Mouse (Mus musculus) olfactory bulb, adult 2 months (tissue): ENCODE results near the gene Cdr2l. TPM values are rescaled to one million over a fixed set of nuclear protein-coding genes. Genes with fewer than 3 reads are reported as not detected.

Experiments
- H3K27ac ChIP-seq: fragments of 200-500 bp; 2 replicates; pipeline ENCODE4 v1.5.1; 2012; ENCODE audit warnings: low read depth, low read length; ENCODE audit not compliant: insufficient read depth
- H3K4me1 ChIP-seq: fragments of 200-500 bp; 2 replicates; pipeline ENCODE4 v1.6.1; 2012; ENCODE audit warnings: low read length; ENCODE audit not compliant: control insufficient read depth, insufficient read depth
- H3K4me3 ChIP-seq: fragments of 200-500 bp; 2 replicates; pipeline ENCODE4 v1.5.1; 2012; ENCODE audit warnings: mild to moderate bottlenecking, low read depth, low read length, moderate library complexity; ENCODE audit not compliant: insufficient read depth
- CTCF ChIP-seq: fragments of 200-500 bp; IDR thresholded peaks from 2 replicates; pipeline ENCODE4 v1.5.1; 2012; ENCODE audit warnings: low read depth, mild to moderate bottlenecking, low read length, moderate library complexity; ENCODE audit not compliant: insufficient read depth
- POLR2A ChIP-seq: fragments of 200-500 bp; IDR thresholded peaks from 2 replicates; pipeline ENCODE4 v1.6.1; 2012; ENCODE audit warnings: mild to moderate bottlenecking, low read depth, low read length, moderate library complexity; ENCODE audit not compliant: insufficient read depth
- WGBS: fragments of 180-500 bp; shearing (Covaris S2); methylation state at CpG from one replicate; pipeline ENCODE4 v1.1.7; 2018; 5-methylcytosine and 5-hydroxymethylcytosine counted together
- polyA plus RNA-seq: library from polyadenylated mRNA; stranded (reverse); fragments of >200 nt; gene quantifications from 2 replicates; pipeline ENCODE4 v1.2.4, GENCODE M21; 2012; ENCODE audit warnings: low replicate concordance; ENCODE audit not compliant: missing spikeins, insufficient read depth, insufficient read length

Cdr2l gene
- polyA plus RNA-seq, 1 experiment, result not detected

- Histone ChIP-seq H3K4me3 (no peak overlapping the region), H3K4me1 (peaks cover 1% of the 10 kb centered on the region), H3K27ac (no peak overlapping the region)
- WGBS, result 63% methylated on average over 15 of the region's 15 CpGs
- no peak for TF ChIP-seq CTCF
- TF ChIP-seq POLR2A, result no peak
Observed at GRCm38 (mm10) chr11:115441417-115441816, 59.7 kb downstream of the Cdr2l start.

Other genes starting within 250 kb of the Cdr2l start
- gene Cd300lf, start 247.9 kb upstream of the Cdr2l start, polyA plus RNA-seq, result not detected in 2 replicates
- 241 TPM in 1 of 2 replicates, not detected in the other for gene Slc9a3r1, start 218.6 kb upstream of the Cdr2l start, polyA plus RNA-seq
- not detected in 2 replicates for gene Tmem104, start 194.4 kb upstream of the Cdr2l start, polyA plus RNA-seq
- not detected in 2 replicates for gene Nat9, start 194.1 kb upstream of the Cdr2l start, polyA plus RNA-seq
- gene Grin2c, start 114.7 kb upstream of the Cdr2l start, polyA plus RNA-seq, result not detected in 2 replicates
- not detected in 2 replicates for gene Fdxr, start 104.9 kb upstream of the Cdr2l start, polyA plus RNA-seq
- gene Fads6, start 84.3 kb upstream of the Cdr2l start, polyA plus RNA-seq, result not detected in 2 replicates
- gene Otop2, start 74.8 kb upstream of the Cdr2l start, polyA plus RNA-seq, result not detected in 2 replicates
- not detected in 2 replicates for gene Ush1g, start 59.9 kb upstream of the Cdr2l start, polyA plus RNA-seq
- gene Otop3, start 47.2 kb upstream of the Cdr2l start, polyA plus RNA-seq, result not detected in 2 replicates
- gene Hid1, start 14.2 kb upstream of the Cdr2l start, polyA plus RNA-seq, result not detected in 2 replicates
- not detected in 2 replicates for gene Mrpl58, start 21.8 kb downstream of the Cdr2l start, polyA plus RNA-seq
- gene Atp5h, start 38.0 kb downstream of the Cdr2l start, polyA plus RNA-seq, result not detected in 2 replicates
- not detected in 2 replicates for gene Kctd2, start 38.2 kb downstream of the Cdr2l start, polyA plus RNA-seq
- not detected in 2 replicates for gene Trim80, start 58.6 kb downstream of the Cdr2l start, polyA plus RNA-seq
- not detected in 2 replicates for gene Slc16a5, start 80.6 kb downstream of the Cdr2l start, polyA plus RNA-seq
- not detected in 2 replicates for gene Armc7, start 93.8 kb downstream of the Cdr2l start, polyA plus RNA-seq
- gene Nt5c, start 109.9 kb downstream of the Cdr2l start, polyA plus RNA-seq, result not detected in 2 replicates
- gene Jpt1, start 132.5 kb downstream of the Cdr2l start, polyA plus RNA-seq, result not detected in 2 replicates
- 478 TPM in 1 of 2 replicates, not detected in the other for gene Sumo2, start 154.4 kb downstream of the Cdr2l start, polyA plus RNA-seq
- gene Nup85, start 182.5 kb downstream of the Cdr2l start, polyA plus RNA-seq, result not detected in 2 replicates
- not detected in 2 replicates for gene Mrps7, start 222.0 kb downstream of the Cdr2l start, polyA plus RNA-seq
- gene Gga3, start 222.1 kb downstream of the Cdr2l start, polyA plus RNA-seq, result 79.7 TPM in 1 of 2 replicates, not detected in the other
- not detected in 2 replicates for gene Mif4gd, start 231.1 kb downstream of the Cdr2l start, polyA plus RNA-seq
- gene Slc25a19, start 246.4 kb downstream of the Cdr2l start, polyA plus RNA-seq, result not detected in 2 replicates